10 mouse cellular contexts compared by ENCODE assay signal in the genomic region with DNA sequence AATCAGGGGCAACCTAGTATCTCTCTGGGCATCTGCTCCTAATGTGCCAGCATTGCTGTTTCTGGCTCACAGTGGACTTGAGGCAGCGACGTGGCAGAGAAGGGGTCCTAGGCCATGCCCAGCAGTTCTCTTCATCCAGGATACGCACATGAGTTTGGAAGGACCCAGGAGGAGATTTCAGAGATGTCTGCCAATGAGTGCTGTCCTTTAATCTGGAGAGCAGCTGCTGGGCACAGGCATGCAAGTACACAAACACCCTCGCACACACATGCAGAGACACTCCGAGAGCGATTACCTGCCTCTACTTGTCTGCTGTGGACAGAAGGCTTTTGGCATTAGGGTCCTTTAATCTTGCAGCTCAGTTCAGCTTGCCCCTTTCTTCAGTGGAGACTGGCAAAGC. TPM values are rescaled to one million over a fixed set of nuclear protein-coding genes. Genes with fewer than 3 reads are reported as not detected.
DNase-seq lines count a peak whose midpoint lies in the region; ATAC-seq and TF ChIP-seq lines count a peak whose summit lies in the region.
"Had no signal": no experiment of that assay in that cellular context is flagged by ENCODE, and none has a peak within 500 bp of the region (broad histone marks: within the 10 kb centered on the region; RNA-seq: fewer than 3 reads in every experiment).

A gene (plus strand): TSS at position 343 of the 400 bp plus-strand sequence.

- WGBS in spleen, adult 2 months, result 93% methylated on average over 6 of the region's 6 CpGs
- WGBS in stomach, embryonic 15.5 days, result 77% methylated on average over 6 of the region's 6 CpGs

- no peak within 1 kb of the TSS for H3K4me3 ChIP-seq in spleen, adult 2 months (ENCODE audit: extremely low read depth, insufficient read depth, insufficient read length)
- no peak within 1 kb of the TSS for H3K4me3 ChIP-seq in stomach, embryonic 15.5 days (replicated peaks)
- H3K4me3 ChIP-seq: hindbrain, embryonic 15.5 days; midbrain, embryonic 12.5 days had no signal

- DNase-seq in spleen, adult 2 months (ENCODE audit: low read depth in 1 of 2, low spot score in 2 of 2), result no peak
- DNase-seq in spleen, postnatal 4 days (ENCODE audit: low spot score in 2 of 2), result no peak
- DNase-seq in gastrocnemius, adult 18-20 months (ENCODE audit: low spot score), result peak; percentile 44
- no peak for DNase-seq in heart, postnatal 36 days
- no peak for DNase-seq in spleen, postnatal 36 days (ENCODE audit: low spot score in 2 of 2)
- no peak for DNase-seq in right cerebral cortex, adult 2 months (ENCODE audit: low spot score in 2 of 2)
- DNase-seq in Muller cell, postnatal 12 days (ENCODE audit: inconsistent ontology term), result no peak

- no peak within 1 kb of the TSS for H3K4me2 ChIP-seq in stomach, embryonic 15.5 days
- H3K4me2 ChIP-seq: hindbrain, embryonic 15.5 days; midbrain, embryonic 12.5 days had no signal

- H3K36me3 ChIP-seq in spleen, adult 2 months (ENCODE audit: control insufficient read depth, insufficient read depth, low read length), result no peaks in the 10 kb centered on the region
- H3K36me3 ChIP-seq in stomach, embryonic 15.5 days, result no peaks in the 10 kb centered on the region
- H3K36me3 ChIP-seq: hindbrain, embryonic 15.5 days; midbrain, embryonic 12.5 days had no signal

- TF ChIP-seq POLR2A in spleen, adult 2 months (IDR thresholded peaks at IDR 0.05; ENCODE audit: low read depth, low read length), result no peak

- H3K4me1 ChIP-seq in spleen, adult 2 months (ENCODE audit: control insufficient read depth, insufficient read depth, insufficient read length), result no peaks in the 10 kb centered on the region
- H3K4me1 ChIP-seq in stomach, embryonic 15.5 days, result peaks cover 3% of the 10 kb centered on the region; the same call in 1 of the 2 replicates

- TF ChIP-seq CTCF in spleen, adult 2 months (IDR thresholded peaks at IDR 0.05; ENCODE audit: extremely low read depth, insufficient read depth, insufficient read length, insufficient replicate concordance), result no peak

- H3K27me3 ChIP-seq in spleen, adult 2 months (ENCODE audit: control insufficient read depth, insufficient read depth, low read length), result no peaks in the 10 kb centered on the region
- H3K27me3 ChIP-seq in stomach, embryonic 15.5 days (replicated peaks), result no peaks in the 10 kb centered on the region
- H3K27me3 ChIP-seq: hindbrain, embryonic 15.5 days; midbrain, embryonic 12.5 days had no signal

- H3K9ac ChIP-seq in stomach, embryonic 15.5 days, result no peak within 1 kb of the TSS
- H3K9ac ChIP-seq: hindbrain, embryonic 15.5 days; midbrain, embryonic 12.5 days had no signal

- intact Hi-C loops in heart, postnatal 36 days (cut with DNase I), result no loop called here

- no peak for ATAC-seq in stomach, embryonic 15.5 days (ENCODE audit: insufficient read depth, low FRiP score, low read depth)

- H3K9me3 ChIP-seq in stomach, embryonic 15.5 days, result no peaks in the 10 kb centered on the region
- H3K9me3 ChIP-seq: hindbrain, embryonic 15.5 days; midbrain, embryonic 12.5 days had no signal

- H3K27ac ChIP-seq in spleen, adult 2 months (ENCODE audit: insufficient read depth, low read length), result no peak within 1 kb of the TSS
- no peak within 1 kb of the TSS for H3K27ac ChIP-seq in stomach, embryonic 15.5 days
- H3K27ac ChIP-seq: hindbrain, embryonic 15.5 days; midbrain, embryonic 12.5 days had no signal

RNA-seq across cellular contexts. Expression of the gene that starts here (rescaled TPM):
- polyA plus RNA-seq in spleen, adult 2 months (2012; rRNA removed), result 14.2 and 15.3 TPM in 2 replicates
- 10 to 100 TPM; 44.0 to 60.2 TPM for total RNA-seq in gastrocnemius, adult 18-20 months (2021)
- 10 to 100 TPM; 35.4 to 37.8 TPM for total RNA-seq in heart, postnatal 36 days (2021)
- polyA plus RNA-seq in stomach, embryonic 15.5 days (2015; fragmentation: Nextera tagmentation; extraction: Ambion mirVana), result 40.1 and 42.1 TPM in 2 replicates
